Mouse (Mus musculus): Measurements from ENCODE around the gene Ndufb11. TPM values are rescaled to one million over a fixed set of nuclear protein-coding genes. Genes with fewer than 3 reads are reported as not detected.
A peak's percentile ranks its signal among the peaks of the same experiment; 100 is the strongest.

The Ndufb11 gene
- polyA plus RNA-seq (2014; fragmentation: Nextera tagmentation; extraction: Ambion mirVana), result 219 and 257 TPM in 2 replicates

GRCm38 (mm10) chrX:20617176-20617902 lies at the start of gene Ndufb11, which contains the start of gene Rbm10:
TSS of gene Ndufb11 (minus strand) at chrX:20617619.
TSS of gene Rbm10 (plus strand) at chrX:20617503.
- Histone ChIP-seq H3K36me3 (ENCODE audit: control insufficient read depth, insufficient read depth, low read length) (peaks cover 17% of the 10 kb centered on the region; the same call in 1 of the 2 replicates), H3K4me2 (ENCODE audit: low read length) (peak within 1 kb of the TSS; percentile 57), H3K27me3 (replicated peaks; ENCODE audit: control insufficient read depth, insufficient read depth, low read length) (no peaks in the 10 kb centered on the region), H3K4me1 (ENCODE audit: control insufficient read depth, insufficient read depth, low read length) (peaks cover 5% of the 10 kb centered on the region; the same call in 1 of the 2 replicates), H3K9me3 (replicated peaks; ENCODE audit: control insufficient read depth, low read length) (no peaks in the 10 kb centered on the region), H3K9ac (ENCODE audit: low read length) (peak within 1 kb of the TSS; percentile 68), H3K27ac (ENCODE audit: low read depth, low read length) (peak within 1 kb of the TSS; percentile 88), H3K4me3 (ENCODE audit: low read depth, low read length) (peak within 1 kb of the TSS; percentile 47)
- ATAC-seq, result peak; percentile 97
- WGBS, result 31% methylated on average over 49 of the region's 49 CpGs
- DNase-seq (ENCODE audit: low spot score), result peak; percentile 85

GRCm38 (mm10) chrX:20663444-20663790 lies 46.0 kb upstream of the Ndufb11 start:
- ATAC-seq (no peak), DNase-seq (ENCODE audit: low spot score) (peak; percentile 28)
- Histone ChIP-seq H3K4me3 (ENCODE audit: low read depth, low read length) (peak overlapping the region; percentile 58), H3K4me1 (ENCODE audit: control insufficient read depth, insufficient read depth, low read length) (0 out of 2 replicates have a peak, but pooled peaks cover 5% of the 10 kb centered on the region), H3K9me3 (replicated peaks; ENCODE audit: control insufficient read depth, low read length) (no peaks in the 10 kb centered on the region), H3K36me3 (ENCODE audit: control insufficient read depth, insufficient read depth, low read length) (peaks cover 11% of the 10 kb centered on the region; the same call in 1 of the 2 replicates), H3K9ac (ENCODE audit: low read length) (peak overlapping the region; percentile 79), H3K27me3 (replicated peaks; ENCODE audit: control insufficient read depth, insufficient read depth, low read length) (no peaks in the 10 kb centered on the region), H3K4me2 (ENCODE audit: low read length) (peak overlapping the region; percentile 59), H3K27ac (ENCODE audit: low read depth, low read length) (peak overlapping the region; percentile 85; the same call in 1 of the 2 replicates)
- 31% methylated on average over 9 of the region's 9 CpGs for WGBS

- Histone ChIP-seq H3K36me3 (ENCODE audit: control insufficient read depth, insufficient read depth, low read length) (peaks cover 7% of the 10 kb centered on the region; the same call in 1 of the 2 replicates), H3K9ac (ENCODE audit: low read length) (peak overlapping the region; percentile 79), H3K9me3 (replicated peaks; ENCODE audit: control insufficient read depth, low read length) (no peaks in the 10 kb centered on the region), H3K27me3 (replicated peaks; ENCODE audit: control insufficient read depth, insufficient read depth, low read length) (no peaks in the 10 kb centered on the region), H3K27ac (ENCODE audit: low read depth, low read length) (peak overlapping the region; percentile 85), H3K4me3 (ENCODE audit: low read depth, low read length) (peak overlapping the region; percentile 58), H3K4me1 (ENCODE audit: control insufficient read depth, insufficient read depth, low read length) (0 out of 2 replicates have a peak, but pooled peaks cover 5% of the 10 kb centered on the region), H3K4me2 (ENCODE audit: low read length) (peak overlapping the region; percentile 59)
- ATAC-seq, result peak; percentile 91
- 28% methylated on average over 26 of the region's 28 CpGs for WGBS
- DNase-seq (ENCODE audit: low spot score), result peak; percentile 96
These were observed 45.5 kb upstream of the Ndufb11 start for GRCm38 (mm10) chrX:20662716-20663443.

GRCm38 (mm10) chrX:20662317-20662715 lies 44.9 kb upstream of the Ndufb11 start:
- Histone ChIP-seq H3K9me3 (replicated peaks; ENCODE audit: control insufficient read depth, low read length) (no peaks in the 10 kb centered on the region), H3K9ac (ENCODE audit: low read length) (no peak overlapping the region), H3K4me3 (ENCODE audit: low read depth, low read length) (peak overlapping the region; percentile 58), H3K4me2 (ENCODE audit: low read length) (peak overlapping the region; percentile 28; the same call in 1 of the 2 replicates), H3K27me3 (replicated peaks; ENCODE audit: control insufficient read depth, insufficient read depth, low read length) (no peaks in the 10 kb centered on the region), H3K27ac (ENCODE audit: low read depth, low read length) (peak overlapping the region; percentile 85), H3K36me3 (ENCODE audit: control insufficient read depth, insufficient read depth, low read length) (peaks cover 1% of the 10 kb centered on the region; the same call in 1 of the 2 replicates), H3K4me1 (ENCODE audit: control insufficient read depth, insufficient read depth, low read length) (0 out of 2 replicates have a peak, but pooled peaks cover 5% of the 10 kb centered on the region)
- WGBS, result 35% methylated on average over 5 of the region's 5 CpGs
- ATAC-seq (peak; percentile 75), DNase-seq (ENCODE audit: low spot score) (peak; percentile 77)

GRCm38 (mm10) chrX:20658891-20659406 lies 41.5 kb upstream of the Ndufb11 start:
- 27% methylated on average over 24 of the region's 24 CpGs for WGBS
- peak overlapping the region; percentile 30; the same call in 1 of the 2 replicates for H3K9ac ChIP-seq (ENCODE audit: low read length)
- no peaks in the 10 kb centered on the region for H3K27me3 ChIP-seq (replicated peaks; ENCODE audit: control insufficient read depth, insufficient read depth, low read length)
- DNase-seq (ENCODE audit: low spot score) (peak; percentile 2), ATAC-seq (no peak)
- H3K9me3 ChIP-seq (replicated peaks; ENCODE audit: control insufficient read depth, low read length), result no peaks in the 10 kb centered on the region
- no peaks in the 10 kb centered on the region for H3K4me1 ChIP-seq (ENCODE audit: control insufficient read depth, insufficient read depth, low read length)
- H3K27ac ChIP-seq (ENCODE audit: low read depth, low read length), result no peak overlapping the region
- no peaks in the 10 kb centered on the region for H3K36me3 ChIP-seq (ENCODE audit: control insufficient read depth, insufficient read depth, low read length)
- H3K4me2 ChIP-seq (ENCODE audit: low read length), result peak overlapping the region; percentile 69
- peak overlapping the region; percentile 39 for H3K4me3 ChIP-seq (ENCODE audit: low read depth, low read length)

- H3K27ac ChIP-seq (ENCODE audit: low read depth, low read length), result no peak within 1 kb of the TSS; the same call in 1 of the 2 replicates
- no peaks in the 10 kb centered on the region for H3K36me3 ChIP-seq (ENCODE audit: control insufficient read depth, insufficient read depth, low read length)
These were observed 40.7 kb upstream of the Ndufb11 start, which contains the start of gene Uba1 for GRCm38 (mm10) chrX:20658026-20658652. TSS of gene Uba1 (plus strand) at chrX:20658326.

GRCm38 (mm10) chrX:20657593-20657992 lies 40.2 kb upstream of the Ndufb11 start:
- WGBS, result 38% methylated on average over 5 of the region's 5 CpGs
- DNase-seq (ENCODE audit: low spot score), result no peak

More at GRCm38 (mm10) chrX:20658026-20658652, 40.7 kb upstream of the Ndufb11 start, which contains the start of gene Uba1:
- DNase-seq (ENCODE audit: low spot score), result peak; percentile 95
- Histone ChIP-seq H3K27me3 (replicated peaks; ENCODE audit: control insufficient read depth, insufficient read depth, low read length) (no peaks in the 10 kb centered on the region), H3K4me2 (ENCODE audit: low read length) (peak within 1 kb of the TSS; percentile 69), H3K9me3 (replicated peaks; ENCODE audit: control insufficient read depth, low read length) (no peaks in the 10 kb centered on the region), H3K9ac (ENCODE audit: low read length) (peak within 1 kb of the TSS; percentile 30; the same call in 1 of the 2 replicates), H3K4me3 (ENCODE audit: low read depth, low read length) (peak within 1 kb of the TSS; percentile 39), H3K4me1 (ENCODE audit: control insufficient read depth, insufficient read depth, low read length) (no peaks in the 10 kb centered on the region)
- WGBS, result 27% methylated on average over 27 of the region's 27 CpGs
- ATAC-seq, result peak; percentile 83

GRCm38 (mm10) chrX:20644780-20645179 lies 27.4 kb upstream of the Ndufb11 start:
- no peaks in the 10 kb centered on the region for H3K9me3 ChIP-seq (replicated peaks; ENCODE audit: control insufficient read depth, low read length)
- no peak overlapping the region for H3K4me3 ChIP-seq (ENCODE audit: low read depth, low read length)
- no peak for DNase-seq (ENCODE audit: low spot score)
- H3K4me2 ChIP-seq (ENCODE audit: low read length), result no peak overlapping the region
- no peaks in the 10 kb centered on the region for H3K27me3 ChIP-seq (replicated peaks; ENCODE audit: control insufficient read depth, insufficient read depth, low read length)
- H3K4me1 ChIP-seq (ENCODE audit: control insufficient read depth, insufficient read depth, low read length), result no peaks in the 10 kb centered on the region
- H3K9ac ChIP-seq (ENCODE audit: low read length), result no peak overlapping the region
- WGBS, result 83% methylated on average over 5 of the region's 5 CpGs
- no peak overlapping the region for H3K27ac ChIP-seq (ENCODE audit: low read depth, low read length)
- ATAC-seq, result no peak
- H3K36me3 ChIP-seq (ENCODE audit: control insufficient read depth, insufficient read depth, low read length), result peaks cover 83% of the 10 kb centered on the region

More at GRCm38 (mm10) chrX:20657593-20657992, 40.2 kb upstream of the Ndufb11 start:
- Histone ChIP-seq H3K9ac (ENCODE audit: low read length) (no peak overlapping the region), H3K27ac (ENCODE audit: low read depth, low read length) (no peak overlapping the region), H3K4me3 (ENCODE audit: low read depth, low read length) (peak overlapping the region; percentile 39; the same call in 1 of the 2 replicates), H3K36me3 (ENCODE audit: control insufficient read depth, insufficient read depth, low read length) (no peaks in the 10 kb centered on the region), H3K27me3 (replicated peaks; ENCODE audit: control insufficient read depth, insufficient read depth, low read length) (no peaks in the 10 kb centered on the region), H3K9me3 (replicated peaks; ENCODE audit: control insufficient read depth, low read length) (no peaks in the 10 kb centered on the region), H3K4me2 (ENCODE audit: low read length) (peak overlapping the region; percentile 69), H3K4me1 (ENCODE audit: control insufficient read depth, insufficient read depth, low read length) (no peaks in the 10 kb centered on the region)
- no peak for ATAC-seq
